Mouse (Mus musculus): Measurements from ENCODE around the gene Prkcd. TPM values are rescaled to one million over a fixed set of nuclear protein-coding genes. Genes with fewer than 3 reads are reported as not detected.

Prkcd gene
- polyA plus RNA-seq, 1 experiment from 2014 or later = 56.2 TPM

DNA sequence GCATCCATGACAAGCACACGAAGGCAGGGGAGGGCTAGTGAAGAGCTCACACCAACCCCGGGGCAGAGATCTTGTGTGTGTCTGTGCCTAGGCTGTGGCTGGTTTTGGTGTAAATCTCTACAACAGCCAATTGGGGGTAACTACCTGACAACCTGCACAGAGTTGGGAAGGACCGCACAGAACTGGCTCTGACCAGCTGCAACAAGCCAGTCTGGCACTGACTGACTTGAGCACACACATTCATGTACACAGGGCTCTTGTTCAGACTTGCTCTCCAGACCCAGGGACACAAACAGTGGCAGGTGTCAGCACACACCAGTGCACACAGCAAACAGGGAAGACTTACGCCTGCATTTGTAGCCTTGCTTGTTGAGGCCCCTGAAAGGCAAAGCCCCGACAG is 19.2 kb downstream of the Prkcd start:
- H3K9ac ChIP-seq (replicated peaks) = no peak overlapping the region
- H3K27ac ChIP-seq = no peak overlapping the region
- H3K9me3 ChIP-seq = no peaks in the 10 kb centered on the region
- peaks cover 74% of the 10 kb centered on the region for H3K36me3 ChIP-seq
- 92% methylated on average over 5 of the region's 5 CpGs for WGBS
- ATAC-seq (ENCODE audit: insufficient number of reproducible peaks, insufficient read depth, low FRiP score, low TSS enrichment, low read depth) = no peak
- no peaks in the 10 kb centered on the region for H3K4me1 ChIP-seq (replicated peaks)
- no peaks in the 10 kb centered on the region for H3K27me3 ChIP-seq
- no peak overlapping the region for H3K4me2 ChIP-seq
- H3K4me3 ChIP-seq (replicated peaks) = no peak overlapping the region

GRCm38 (mm10) chr14:30597142-30597541 is 28.9 kb downstream of the Prkcd start:
- H3K4me1 ChIP-seq (replicated peaks) = peaks cover 22% of the 10 kb centered on the region
- 77% methylated on average over 2 of the region's 2 CpGs for WGBS
- H3K4me3 ChIP-seq (replicated peaks) = no peak overlapping the region
- peaks cover 70% of the 10 kb centered on the region for H3K36me3 ChIP-seq
- no peak for ATAC-seq (ENCODE audit: insufficient number of reproducible peaks, insufficient read depth, low FRiP score, low TSS enrichment, low read depth)
- no peaks in the 10 kb centered on the region for H3K27me3 ChIP-seq
- H3K9me3 ChIP-seq = no peaks in the 10 kb centered on the region
- no peak overlapping the region for H3K4me2 ChIP-seq
- no peak overlapping the region for H3K27ac ChIP-seq
- no peak overlapping the region for H3K9ac ChIP-seq (replicated peaks)

DNA sequence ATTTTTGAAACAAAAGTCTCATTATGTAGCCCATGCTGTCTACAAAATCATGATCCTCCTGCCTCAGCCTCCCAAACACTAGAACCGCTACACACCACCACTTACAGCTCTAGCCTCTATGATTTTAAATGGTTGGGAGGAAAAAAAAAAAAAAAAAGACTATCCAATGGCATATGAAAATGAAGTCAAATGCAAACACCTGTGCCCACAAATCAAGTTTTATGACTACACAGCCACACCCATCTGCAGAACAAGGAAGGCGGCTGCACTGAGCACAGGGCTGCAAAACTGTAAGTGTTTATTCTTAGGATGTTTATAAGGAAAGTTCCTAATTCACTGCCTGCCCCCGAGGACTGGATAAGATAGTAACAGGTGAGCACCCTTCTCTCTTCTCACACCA is 29.6 kb downstream of the Prkcd start:
- Histone ChIP-seq H3K4me3 (replicated peaks) (no peak overlapping the region), H3K27me3 (no peaks in the 10 kb centered on the region), H3K4me2 (no peak overlapping the region), H3K27ac (no peak overlapping the region), H3K36me3 (peaks cover 63% of the 10 kb centered on the region), H3K9ac (replicated peaks) (no peak overlapping the region), H3K4me1 (replicated peaks) (peaks cover 22% of the 10 kb centered on the region), H3K9me3 (no peaks in the 10 kb centered on the region)
- no peak for ATAC-seq (ENCODE audit: insufficient number of reproducible peaks, insufficient read depth, low FRiP score, low TSS enrichment, low read depth)
- 80% methylated on average over 3 of the region's 3 CpGs for WGBS

DNA sequence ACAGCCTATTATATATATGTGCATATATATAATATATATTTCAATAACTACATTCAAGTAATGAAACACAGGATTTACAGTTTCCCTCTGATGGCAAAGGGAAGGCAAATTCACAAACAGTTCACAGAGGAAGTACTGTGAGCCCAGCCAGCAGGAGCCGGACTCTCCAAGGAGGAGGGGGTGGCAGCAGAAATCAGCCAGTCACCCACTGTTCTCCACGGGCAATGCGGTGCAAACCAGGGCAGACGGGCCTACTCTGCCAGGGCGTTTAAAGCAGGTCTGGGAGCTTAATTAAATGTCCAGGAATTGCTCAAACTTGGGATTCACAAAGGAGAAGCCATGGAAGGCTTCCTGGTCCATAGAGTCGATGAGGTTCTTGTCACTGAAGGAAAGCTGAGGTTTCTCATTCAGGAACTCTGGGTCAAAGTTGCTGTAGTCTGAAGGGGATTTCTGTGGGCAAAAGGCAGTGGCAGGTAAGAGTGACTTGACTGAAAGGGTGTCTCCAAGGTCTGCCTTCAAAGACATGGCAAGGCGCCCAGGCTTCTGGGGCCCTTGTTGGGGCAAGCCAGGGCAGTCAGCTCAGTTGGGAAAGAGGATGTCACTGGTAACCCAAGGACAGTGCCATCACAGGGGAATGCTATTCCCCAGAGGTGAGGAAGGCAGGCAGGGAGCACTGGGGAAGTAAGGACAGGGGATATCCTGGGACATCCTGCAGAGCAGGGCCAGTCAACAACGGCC is 30.3 kb downstream of the Prkcd start:
- Histone ChIP-seq H3K4me2 (no peak overlapping the region), H3K9me3 (no peaks in the 10 kb centered on the region), H3K36me3 (peaks cover 56% of the 10 kb centered on the region), H3K27ac (no peak overlapping the region), H3K4me3 (replicated peaks) (no peak overlapping the region), H3K4me1 (replicated peaks) (peaks cover 22% of the 10 kb centered on the region), H3K27me3 (no peaks in the 10 kb centered on the region), H3K9ac (replicated peaks) (no peak overlapping the region)
- WGBS = 85% methylated on average over 8 of the region's 8 CpGs
- no peak for ATAC-seq (ENCODE audit: insufficient number of reproducible peaks, insufficient read depth, low FRiP score, low TSS enrichment, low read depth)

GRCm38 (mm10) chr14:30594092-30594695 is 31.8 kb downstream of the Prkcd start:
- Histone ChIP-seq H3K27ac (peak overlapping the region; percentile 80), H3K27me3 (no peaks in the 10 kb centered on the region), H3K9me3 (no peaks in the 10 kb centered on the region), H3K4me2 (no peak overlapping the region), H3K4me3 (replicated peaks) (no peak overlapping the region), H3K4me1 (replicated peaks) (peaks cover 22% of the 10 kb centered on the region), H3K9ac (replicated peaks) (no peak overlapping the region; the same call in 1 of the 2 replicates), H3K36me3 (peaks cover 43% of the 10 kb centered on the region)
- 51% methylated on average over 7 of the region's 7 CpGs for WGBS
- ATAC-seq (ENCODE audit: insufficient number of reproducible peaks, insufficient read depth, low FRiP score, low TSS enrichment, low read depth) = no peak

DNA sequence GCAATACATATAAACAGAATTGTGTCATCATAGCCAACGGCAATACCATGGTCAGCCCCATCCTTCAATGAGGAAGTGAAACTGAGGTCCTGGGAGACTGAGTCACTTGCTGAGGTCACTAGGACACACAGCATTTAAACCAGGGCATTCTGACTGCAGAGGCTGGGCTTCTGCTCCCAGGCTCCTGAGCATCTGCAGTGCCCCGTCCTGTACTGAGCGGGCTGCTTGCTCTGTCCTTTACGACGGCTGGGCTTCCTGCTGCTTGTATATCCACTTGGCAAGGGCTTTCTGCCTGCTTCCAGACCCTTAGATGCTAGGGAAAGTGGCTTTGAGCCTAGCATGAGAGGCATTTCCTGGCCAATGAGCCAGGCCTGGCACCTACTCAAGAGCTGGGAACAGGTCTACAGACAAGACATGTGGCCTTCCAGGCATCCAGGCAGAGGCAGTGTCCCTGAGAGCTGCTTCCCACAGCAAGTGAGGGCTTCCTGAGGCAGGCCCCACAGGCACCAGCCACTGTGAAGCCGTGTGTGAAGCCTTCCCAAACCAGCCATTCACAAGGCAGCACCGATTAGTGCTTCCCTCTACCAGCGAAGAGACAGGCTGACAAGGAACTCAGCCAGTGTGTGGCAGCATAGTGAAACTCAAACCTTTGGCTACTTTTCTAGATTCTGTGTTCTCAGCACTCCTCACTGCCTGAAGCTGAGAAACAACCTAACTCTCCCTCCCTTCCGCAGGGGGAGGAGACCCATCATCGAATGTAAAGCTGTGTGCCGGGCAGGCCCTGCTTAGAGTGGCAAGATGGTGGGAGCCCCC is 32.5 kb downstream of the Prkcd start:
- Histone ChIP-seq H3K27me3 (no peaks in the 10 kb centered on the region), H3K4me1 (replicated peaks) (peaks cover 22% of the 10 kb centered on the region), H3K9ac (replicated peaks) (0 out of 2 replicates have a peak overlapping the region, but pooled peaks have one; percentile 4), H3K9me3 (no peaks in the 10 kb centered on the region), H3K4me2 (no peak overlapping the region), H3K36me3 (peaks cover 36% of the 10 kb centered on the region), H3K27ac (peak overlapping the region; percentile 80), H3K4me3 (replicated peaks) (no peak overlapping the region)
- 47% methylated on average over 11 of the region's 11 CpGs for WGBS
- peak; percentile 23; the same call in 1 of the 2 replicates for ATAC-seq (ENCODE audit: insufficient number of reproducible peaks, insufficient read depth, low FRiP score, low TSS enrichment, low read depth)

DNA sequence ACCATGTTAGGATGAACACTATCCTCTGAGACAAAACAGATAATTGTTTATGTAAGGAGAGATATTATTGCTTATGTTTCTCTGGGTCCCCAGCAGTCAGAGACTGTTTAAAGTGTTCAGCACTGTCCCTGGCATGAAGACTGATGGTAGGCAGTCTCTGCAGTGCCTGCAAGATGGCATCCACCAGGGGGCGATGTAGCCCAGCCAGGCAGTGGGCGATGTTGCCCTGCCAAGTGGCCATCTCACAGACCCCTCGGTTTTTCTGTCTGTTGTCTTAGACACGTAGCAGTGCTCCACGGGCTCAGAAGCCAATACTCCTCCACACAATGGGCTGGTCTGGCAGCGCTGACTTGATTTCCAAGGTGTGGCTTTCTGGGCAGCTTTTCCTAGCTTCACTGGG is 34.6 kb downstream of the Prkcd start:
- WGBS = 10% methylated on average over 6 of the region's 6 CpGs
- Histone ChIP-seq H3K36me3 (peaks cover 15% of the 10 kb centered on the region; the same call in 1 of the 2 replicates), H3K27ac (no peak overlapping the region), H3K4me1 (replicated peaks) (peaks cover 34% of the 10 kb centered on the region), H3K4me2 (no peak overlapping the region), H3K4me3 (replicated peaks) (no peak overlapping the region), H3K9ac (replicated peaks) (no peak overlapping the region), H3K9me3 (no peaks in the 10 kb centered on the region), H3K27me3 (no peaks in the 10 kb centered on the region)
- ATAC-seq (ENCODE audit: insufficient number of reproducible peaks, insufficient read depth, low FRiP score, low TSS enrichment, low read depth) = no peak

DNA sequence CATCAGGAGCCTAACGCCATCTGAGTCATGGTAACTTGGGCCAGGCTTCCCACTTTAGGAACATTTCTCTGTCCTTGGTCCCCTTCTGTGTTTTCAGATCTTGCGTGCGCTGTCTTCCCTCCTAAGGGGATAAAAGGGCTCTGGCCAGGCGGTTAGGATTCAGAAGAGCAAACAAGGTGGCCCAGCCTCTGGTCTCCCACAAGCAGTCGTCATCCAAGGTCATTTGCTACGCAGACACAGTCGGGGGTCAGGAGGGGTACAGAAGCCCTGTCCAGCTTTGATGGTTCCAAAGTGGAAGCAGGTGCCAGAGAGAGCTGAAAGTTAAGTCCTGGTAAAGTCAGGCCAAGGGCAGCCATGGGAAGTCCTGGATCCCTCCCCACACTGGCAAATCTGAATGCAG is 35.1 kb downstream of the Prkcd start:
- H3K4me3 ChIP-seq (replicated peaks) = no peak overlapping the region
- H3K36me3 ChIP-seq = peaks cover 11% of the 10 kb centered on the region; the same call in 1 of the 2 replicates
- no peak for ATAC-seq (ENCODE audit: insufficient number of reproducible peaks, insufficient read depth, low FRiP score, low TSS enrichment, low read depth)
- H3K9ac ChIP-seq (replicated peaks) = no peak overlapping the region
- no peaks in the 10 kb centered on the region for H3K9me3 ChIP-seq
- peaks cover 37% of the 10 kb centered on the region for H3K4me1 ChIP-seq (replicated peaks)
- 71% methylated on average over 7 of the region's 7 CpGs for WGBS
- no peak overlapping the region for H3K4me2 ChIP-seq
- H3K27me3 ChIP-seq = no peaks in the 10 kb centered on the region
- no peak overlapping the region for H3K27ac ChIP-seq

- no peak overlapping the region for H3K4me3 ChIP-seq (replicated peaks)
- H3K9me3 ChIP-seq = no peaks in the 10 kb centered on the region
- peaks cover 6% of the 10 kb centered on the region; the same call in 1 of the 2 replicates for H3K36me3 ChIP-seq
- WGBS = 79% methylated on average over 11 of the region's 11 CpGs
- H3K4me2 ChIP-seq = no peak overlapping the region
- H3K4me1 ChIP-seq (replicated peaks) = peaks cover 37% of the 10 kb centered on the region
- H3K27me3 ChIP-seq = no peaks in the 10 kb centered on the region
- no peak overlapping the region for H3K9ac ChIP-seq (replicated peaks)
- no peak overlapping the region for H3K27ac ChIP-seq
- no peak for ATAC-seq (ENCODE audit: insufficient number of reproducible peaks, insufficient read depth, low FRiP score, low TSS enrichment, low read depth)
These were observed 35.9 kb downstream of the Prkcd start for GRCm38 (mm10) chr14:30590041-30590645.

- peaks cover 26% of the 10 kb centered on the region for H3K4me1 ChIP-seq (replicated peaks)
- no peak overlapping the region for H3K9ac ChIP-seq (replicated peaks)
- no peaks in the 10 kb centered on the region for H3K36me3 ChIP-seq
- ATAC-seq (ENCODE audit: insufficient number of reproducible peaks, insufficient read depth, low FRiP score, low TSS enrichment, low read depth) = peak; percentile 28; the same call in 1 of the 2 replicates
- no peak overlapping the region for H3K4me2 ChIP-seq
- 0 out of 2 replicates have a peak overlapping the region, but pooled peaks have one; percentile 25 for H3K27ac ChIP-seq
- no peaks in the 10 kb centered on the region for H3K27me3 ChIP-seq
- 47% methylated on average over 7 of the region's 7 CpGs for WGBS
- H3K4me3 ChIP-seq (replicated peaks) = no peak overlapping the region
- H3K9me3 ChIP-seq = no peaks in the 10 kb centered on the region
These were observed 39.1 kb downstream of the Prkcd start for GRCm38 (mm10) chr14:30586780-30587461.

All from limb, embryonic 12.5 days (tissue).